Mouse (Mus musculus): Measurements from ENCODE around the gene Barx1. TPM values are rescaled to one million over a fixed set of nuclear protein-coding genes. Genes with fewer than 3 reads are reported as not detected.
A peak's percentile ranks its signal among the peaks of the same experiment; 100 is the strongest.

The Barx1 gene
- polyA plus RNA-seq, 1 experiment from 2014 or later, result 0.30 TPM

GRCm38 (mm10) chr13:48664916-48665655 is 2.3 kb downstream of the Barx1 start:
- Histone ChIP-seq H3K36me3 (ENCODE audit: control insufficient read depth, insufficient read depth, low read length) (no peaks in the 10 kb centered on the region), H3K27ac (ENCODE audit: low read depth) (no peak overlapping the region), H3K4me3 (ENCODE audit: low read depth, low read length) (no peak overlapping the region), H3K9ac (ENCODE audit: low read length) (no peak overlapping the region), H3K27me3 (replicated peaks; ENCODE audit: control insufficient read depth, insufficient read depth, low read length) (peaks cover 100% of the 10 kb centered on the region), H3K4me2 (ENCODE audit: low read length) (no peak overlapping the region), H3K9me3 (ENCODE audit: control insufficient read depth, low read length) (no peaks in the 10 kb centered on the region), H3K4me1 (replicated peaks; ENCODE audit: control insufficient read depth, insufficient read depth, low read length) (peaks cover 10% of the 10 kb centered on the region; the same call in 1 of the 2 replicates)
- ATAC-seq (replicated peaks; ENCODE audit: low FRiP score, low TSS enrichment, low read depth), result no peak
- 1% methylated on average over 39 of the region's 39 CpGs for WGBS
- DNase-seq (ENCODE audit: low spot score), result peak; percentile 67

- whole genome bisulfite sequencing, result 1% methylated on average over 58 of the region's 58 CpGs
- Histone ChIP-seq H3K27me3 (replicated peaks; ENCODE audit: control insufficient read depth, insufficient read depth, low read length) (peaks cover 100% of the 10 kb centered on the region), H3K9me3 (ENCODE audit: control insufficient read depth, low read length) (no peaks in the 10 kb centered on the region), H3K36me3 (ENCODE audit: control insufficient read depth, insufficient read depth, low read length) (no peaks in the 10 kb centered on the region), H3K27ac (ENCODE audit: low read depth) (no peak overlapping the region), H3K9ac (ENCODE audit: low read length) (no peak overlapping the region), H3K4me2 (ENCODE audit: low read length) (no peak overlapping the region), H3K4me1 (replicated peaks; ENCODE audit: control insufficient read depth, insufficient read depth, low read length) (peaks cover 10% of the 10 kb centered on the region; the same call in 1 of the 2 replicates), H3K4me3 (ENCODE audit: low read depth, low read length) (no peak overlapping the region)
- peak; percentile 67 for DNase-seq (ENCODE audit: low spot score)
- no peak for ATAC-seq (replicated peaks; ENCODE audit: low FRiP score, low TSS enrichment, low read depth)
Measured at GRCm38 (mm10) chr13:48665656-48666597, 3.1 kb downstream of the Barx1 start.

GRCm38 (mm10) chr13:48667461-48667860 is 4.7 kb downstream of the Barx1 start:
- no peak overlapping the region for H3K4me2 ChIP-seq (ENCODE audit: low read length)
- DNase-seq (ENCODE audit: low spot score), result no peak
- H3K4me3 ChIP-seq (ENCODE audit: low read depth, low read length), result no peak overlapping the region
- 8% methylated on average over 4 of the region's 4 CpGs for WGBS
- H3K4me1 ChIP-seq (replicated peaks; ENCODE audit: control insufficient read depth, insufficient read depth, low read length), result peaks cover 9% of the 10 kb centered on the region; the same call in 1 of the 2 replicates
- ATAC-seq (replicated peaks; ENCODE audit: low FRiP score, low TSS enrichment, low read depth), result no peak
- no peaks in the 10 kb centered on the region for H3K9me3 ChIP-seq (ENCODE audit: control insufficient read depth, low read length)
- no peaks in the 10 kb centered on the region for H3K36me3 ChIP-seq (ENCODE audit: control insufficient read depth, insufficient read depth, low read length)
- no peak overlapping the region for H3K9ac ChIP-seq (ENCODE audit: low read length)
- no peak overlapping the region for H3K27ac ChIP-seq (ENCODE audit: low read depth)
- peaks cover 96% of the 10 kb centered on the region for H3K27me3 ChIP-seq (replicated peaks; ENCODE audit: control insufficient read depth, insufficient read depth, low read length)

GRCm38 (mm10) chr13:48668091-48668975 is 5.5 kb downstream of the Barx1 start:
- Histone ChIP-seq H3K4me2 (ENCODE audit: low read length) (peak overlapping the region; percentile 33; the same call in 1 of the 2 replicates), H3K27ac (ENCODE audit: low read depth) (no peak overlapping the region), H3K4me3 (ENCODE audit: low read depth, low read length) (no peak overlapping the region), H3K9ac (ENCODE audit: low read length) (no peak overlapping the region), H3K36me3 (ENCODE audit: control insufficient read depth, insufficient read depth, low read length) (no peaks in the 10 kb centered on the region), H3K9me3 (ENCODE audit: control insufficient read depth, low read length) (no peaks in the 10 kb centered on the region), H3K27me3 (replicated peaks; ENCODE audit: control insufficient read depth, insufficient read depth, low read length) (peaks cover 96% of the 10 kb centered on the region), H3K4me1 (replicated peaks; ENCODE audit: control insufficient read depth, insufficient read depth, low read length) (peaks cover 6% of the 10 kb centered on the region; the same call in 1 of the 2 replicates)
- WGBS, result 3% methylated on average over 33 of the region's 33 CpGs
- DNase-seq (ENCODE audit: low spot score) (no peak), ATAC-seq (replicated peaks; ENCODE audit: low FRiP score, low TSS enrichment, low read depth) (no peak)

GRCm38 (mm10) chr13:48668976-48669534 is 6.3 kb downstream of the Barx1 start:
- under 1% methylated on average over 34 of the region's 34 CpGs for WGBS
- H3K9ac ChIP-seq (ENCODE audit: low read length), result no peak overlapping the region
- peaks cover 6% of the 10 kb centered on the region; the same call in 1 of the 2 replicates for H3K4me1 ChIP-seq (replicated peaks; ENCODE audit: control insufficient read depth, insufficient read depth, low read length)
- H3K4me3 ChIP-seq (ENCODE audit: low read depth, low read length), result no peak overlapping the region
- H3K9me3 ChIP-seq (ENCODE audit: control insufficient read depth, low read length), result no peaks in the 10 kb centered on the region
- H3K27ac ChIP-seq (ENCODE audit: low read depth), result no peak overlapping the region
- ATAC-seq (replicated peaks; ENCODE audit: low FRiP score, low TSS enrichment, low read depth), result no peak
- DNase-seq (ENCODE audit: low spot score), result peak; percentile 75
- peaks cover 96% of the 10 kb centered on the region for H3K27me3 ChIP-seq (replicated peaks; ENCODE audit: control insufficient read depth, insufficient read depth, low read length)
- H3K36me3 ChIP-seq (ENCODE audit: control insufficient read depth, insufficient read depth, low read length), result no peaks in the 10 kb centered on the region
- H3K4me2 ChIP-seq (ENCODE audit: low read length), result peak overlapping the region; percentile 33

DNA sequence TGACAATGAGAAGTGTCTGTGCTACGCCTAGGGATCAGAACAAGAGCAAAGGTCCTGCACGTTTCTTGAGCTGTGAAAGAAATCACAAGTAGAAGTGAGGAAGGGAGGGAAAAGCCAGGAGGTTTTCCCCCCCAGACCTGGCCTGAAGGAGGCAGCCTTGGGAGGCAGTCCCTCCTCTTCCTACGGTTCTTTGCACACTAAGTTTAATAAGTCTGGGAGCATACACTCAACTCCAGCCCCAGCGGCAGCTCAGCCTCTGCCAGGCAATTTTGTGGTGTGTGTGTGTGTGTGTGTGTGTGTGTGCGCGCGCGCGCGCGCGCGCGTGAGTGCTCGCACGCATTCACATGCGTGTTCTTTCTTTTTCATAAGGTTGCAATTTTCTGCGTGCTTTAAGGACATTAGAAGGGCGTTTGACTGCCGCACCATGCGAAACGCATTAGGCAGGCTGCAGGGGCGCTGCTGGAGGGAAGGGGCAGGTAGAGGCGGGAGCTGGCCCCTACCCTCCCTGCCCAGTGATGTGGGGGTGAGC is 9.6 kb downstream of the Barx1 start:
- Histone ChIP-seq H3K9me3 (ENCODE audit: control insufficient read depth, low read length) (no peaks in the 10 kb centered on the region), H3K27ac (ENCODE audit: low read depth) (no peak overlapping the region), H3K4me1 (replicated peaks; ENCODE audit: control insufficient read depth, insufficient read depth, low read length) (peaks cover 6% of the 10 kb centered on the region; the same call in 1 of the 2 replicates), H3K4me3 (ENCODE audit: low read depth, low read length) (no peak overlapping the region), H3K9ac (ENCODE audit: low read length) (no peak overlapping the region), H3K4me2 (ENCODE audit: low read length) (no peak overlapping the region), H3K36me3 (ENCODE audit: control insufficient read depth, insufficient read depth, low read length) (no peaks in the 10 kb centered on the region), H3K27me3 (replicated peaks; ENCODE audit: control insufficient read depth, insufficient read depth, low read length) (peaks cover 87% of the 10 kb centered on the region)
- DNase-seq (ENCODE audit: low spot score) (no peak), ATAC-seq (replicated peaks; ENCODE audit: low FRiP score, low TSS enrichment, low read depth) (no peak)
- 1% methylated on average over 24 of the region's 24 CpGs for WGBS

GRCm38 (mm10) chr13:48674609-48675008 is 11.8 kb downstream of the Barx1 start:
- no peak for DNase-seq (ENCODE audit: low spot score)
- H3K4me3 ChIP-seq (ENCODE audit: low read depth, low read length), result no peak overlapping the region
- peaks cover 82% of the 10 kb centered on the region for H3K27me3 ChIP-seq (replicated peaks; ENCODE audit: control insufficient read depth, insufficient read depth, low read length)

More at GRCm38 (mm10) chr13:48674609-48675008, 11.8 kb downstream of the Barx1 start:
- 77% methylated on average over 5 of the region's 5 CpGs for WGBS
- Histone ChIP-seq H3K9ac (ENCODE audit: low read length) (no peak overlapping the region), H3K4me2 (ENCODE audit: low read length) (no peak overlapping the region), H3K9me3 (ENCODE audit: control insufficient read depth, low read length) (no peaks in the 10 kb centered on the region), H3K4me1 (replicated peaks; ENCODE audit: control insufficient read depth, insufficient read depth, low read length) (no peaks in the 10 kb centered on the region), H3K27ac (ENCODE audit: low read depth) (no peak overlapping the region), H3K36me3 (ENCODE audit: control insufficient read depth, insufficient read depth, low read length) (no peaks in the 10 kb centered on the region)
- ATAC-seq (replicated peaks; ENCODE audit: low FRiP score, low TSS enrichment, low read depth), result no peak

Measured in intestine, embryonic 14.5 days (tissue).